Mouse (Mus musculus) left cerebral cortex, postnatal 14 days (tissue): ENCODE measurements around the gene Atxn1l. TPM values are rescaled to one million over a fixed set of nuclear protein-coding genes. Genes with fewer than 3 reads are reported as not detected.

Source experiments
- DNase-seq, 2 experiments: peaks; one replicate each; pipeline ENCODE4 v3.0.0; 2021 to 2022; ENCODE audit warnings: low spot score in 2 of 2, mixed read lengths in 1 of 2
- intact Hi-C: fragments of 180-260 bp; cut with DNase I; formaldehyde crosslinking; loops from one replicate; pipeline ENCODE4 v1.15.1; 2025
- total RNA-seq, 2 experiments: library from RNA; stranded (reverse); gene quantifications; 2 replicates each; pipeline ENCODE4 v1.2.3; 2021

Atxn1l gene
- total RNA-seq, 2 experiments from 2014 or later = 41.4 to 41.8 TPM

DNA sequence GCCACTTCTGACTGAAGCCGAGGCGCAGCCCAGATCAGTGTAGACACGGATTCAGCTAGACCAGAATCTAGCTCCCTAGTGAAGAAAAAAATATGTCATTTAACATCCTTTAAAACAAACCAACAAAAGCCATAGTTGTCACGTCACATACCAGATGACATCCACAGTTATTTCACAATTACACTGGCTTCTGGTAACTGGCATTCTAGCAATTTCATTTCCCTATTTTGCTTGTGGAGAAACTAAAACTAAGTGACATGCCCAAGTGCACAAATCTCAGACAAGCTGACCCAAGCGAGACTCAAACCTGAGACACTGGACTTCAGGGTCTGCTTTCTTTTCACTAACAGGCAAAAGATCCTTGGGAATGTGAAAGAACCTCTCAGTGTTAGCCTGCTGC, 55.4 kb downstream of the Atxn1l start:
- no peak for DNase-seq
- intact Hi-C loops = no loop called here

DNA sequence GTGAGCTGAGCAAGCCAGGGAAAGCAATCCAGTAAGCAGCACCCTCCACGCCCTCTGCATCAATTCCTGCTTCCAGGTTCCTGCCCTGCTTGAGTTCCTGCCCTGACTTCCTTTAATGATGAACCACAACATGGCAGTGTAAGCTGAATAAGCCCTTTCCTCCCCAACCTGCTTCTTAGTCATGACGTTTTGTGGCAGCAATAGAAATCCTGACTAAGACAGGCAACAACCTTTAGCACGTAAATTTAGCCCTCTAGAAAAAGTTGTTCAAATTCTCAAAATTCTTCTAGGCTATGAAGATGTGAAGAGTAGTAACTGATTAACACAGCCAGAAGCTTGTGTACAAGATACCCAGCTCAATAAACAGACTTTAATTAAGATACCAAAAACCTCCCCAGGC, 56.0 kb downstream of the Atxn1l start:
- no peak for DNase-seq
- intact Hi-C loops = no loop called here

Other genes starting within 250 kb of the Atxn1l start
- gene Pmfbp1, start 243.7 kb downstream of the Atxn1l start, total RNA-seq = under 1 TPM; 0.22 to 0.32 TPM
- 10 to 100 TPM; 22.8 to 24.4 TPM for gene Dhx38, start 171.9 kb downstream of the Atxn1l start, total RNA-seq
- 10 to 100 TPM; 12.2 to 13.3 TPM for gene Txnl4b, start 171.8 kb downstream of the Atxn1l start, total RNA-seq
- gene Hp, start 158.6 kb downstream of the Atxn1l start, total RNA-seq = not detected
- 10 to 100 TPM; 20.4 to 20.8 TPM for gene Dhodh, start 129.1 kb downstream of the Atxn1l start, total RNA-seq
- gene Pkd1l3, start 123.2 kb downstream of the Atxn1l start, total RNA-seq = 1 to 10 TPM in 1 of 2 experiments, under 1 TPM in 1; 0.47 to 1.4 TPM
- 10 to 100 TPM; 75.4 to 77.3 TPM for gene Ist1, start 44.5 kb downstream of the Atxn1l start, total RNA-seq
- 10 to 100 TPM; 55.9 to 57.1 TPM for gene Zfp821, start 32.2 kb downstream of the Atxn1l start, total RNA-seq
- gene Ap1g1, start 40.8 kb upstream of the Atxn1l start, total RNA-seq = 10 to 100 TPM; 87.0 to 89.6 TPM
- 10 to 100 TPM; 31.2 to 34.7 TPM for gene Phlpp2, start 130.8 kb upstream of the Atxn1l start, total RNA-seq
- under 1 TPM in 1 of 2 experiments, not detected in 1; 0.17 TPM for gene Marveld3, start 224.5 kb upstream of the Atxn1l start, total RNA-seq